Mouse (Mus musculus) midbrain, embryonic 11.5 days (tissue): ENCODE measurements at regions not wholly inside any gene's neighbourhood (a gene's known extent, or its start where the extent isn't known, plus 50 kb on each side); places are given as distances from the start of the nearest gene placed in this dataset.
A peak's percentile ranks its signal among the peaks of the same experiment; 100 is the strongest.

Experiments used
- ATAC-seq: fragments of 200-750 bp; cut with Nextera tagmentation; 2 replicates; pipeline ENCODE4 v1.8.0; 2017; ENCODE audit warnings: moderate TSS enrichment, moderate library complexity; ENCODE audit not compliant: low FRiP score
- DNase-seq: peaks from one replicate; pipeline ENCODE4 v3.0.0; 2015; ENCODE audit warnings: low spot score; ENCODE audit errors: missing footprints
- H3K27ac ChIP-seq: fragments of 300-500 bp; sonication (generic); 2 replicates; pipeline ENCODE4 v1.5.1; 2014; ENCODE audit warnings: low read depth, low read length
- H3K27me3 ChIP-seq: fragments of 300-500 bp; sonication (generic); 2 replicates; pipeline ENCODE4 v1.6.1; 2014; ENCODE audit warnings: mild to moderate bottlenecking, low read length, moderate library complexity, mixed read lengths; ENCODE audit not compliant: control insufficient read depth, insufficient read depth
- H3K36me3 ChIP-seq: fragments of 300-500 bp; sonication (generic); 2 replicates; pipeline ENCODE4 v1.6.1; 2014; ENCODE audit warnings: mild to moderate bottlenecking, low read length, moderate library complexity, mixed read lengths; ENCODE audit not compliant: control insufficient read depth, insufficient read depth
- H3K4me1 ChIP-seq: fragments of 300-500 bp; sonication (generic); 2 replicates; pipeline ENCODE4 v1.6.1; 2014; ENCODE audit warnings: low read length; ENCODE audit not compliant: control insufficient read depth, insufficient read depth
- H3K4me2 ChIP-seq: fragments of 300-500 bp; sonication (generic); 2 replicates; pipeline ENCODE4 v1.6.1; 2014; ENCODE audit warnings: mild to moderate bottlenecking, moderate library complexity
- H3K4me3 ChIP-seq: fragments of 300-500 bp; sonication (generic); 2 replicates; pipeline ENCODE4 v1.5.1; 2014; ENCODE audit warnings: low read depth, low read length
- H3K9ac ChIP-seq: fragments of 300-500 bp; sonication (generic); 2 replicates; pipeline ENCODE4 v1.6.1; 2014; ENCODE audit warnings: low read length
- H3K9me3 ChIP-seq: fragments of 300-500 bp; sonication (generic); 2 replicates; pipeline ENCODE4 v1.6.1; 2016; ENCODE audit warnings: low read length; ENCODE audit not compliant: control insufficient read depth
- WGBS: fragments of 180-500 bp; shearing (Covaris S2); extraction: QIAGEN DNeasy Blood & Tissue Kit; methylation state at CpG from one replicate; pipeline ENCODE4 v1.1.7; 2014; 5-methylcytosine and 5-hydroxymethylcytosine counted together

DNA sequence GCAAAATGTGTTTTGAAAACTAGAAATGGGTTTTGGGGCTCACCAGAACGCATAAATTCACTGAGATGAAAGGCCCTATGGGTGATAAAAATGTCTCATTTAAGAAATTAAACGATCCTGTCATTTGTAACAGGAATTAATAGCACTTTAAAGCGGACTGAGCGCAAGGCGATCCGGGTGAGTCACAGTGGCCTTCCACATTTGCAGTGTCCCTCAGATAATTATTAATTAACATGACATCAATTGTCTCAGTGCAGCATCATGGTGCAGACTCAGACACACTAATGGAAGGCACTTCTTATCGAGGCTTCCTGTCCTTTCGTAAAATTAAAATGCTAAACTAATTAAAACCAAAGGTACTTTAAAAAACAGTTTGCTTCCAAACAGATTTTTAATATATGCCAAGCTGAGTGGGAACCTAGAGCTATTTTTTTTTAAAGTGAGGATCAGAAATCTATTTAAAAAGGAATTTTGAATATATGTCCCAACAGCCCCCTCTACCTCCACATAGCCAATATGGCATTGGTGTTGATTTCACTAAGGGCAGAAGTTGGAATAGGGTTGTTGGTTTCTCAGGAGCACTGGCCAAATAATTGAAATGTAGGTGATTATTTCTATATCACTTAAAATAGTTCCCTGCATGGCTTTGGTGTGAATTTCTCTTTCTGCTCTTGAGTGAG, 262.0 kb upstream of the Id2 start:
- Histone ChIP-seq H3K4me2 (no peak overlapping the region), H3K27me3 (no peaks in the 10 kb centered on the region), H3K27ac (no peak overlapping the region), H3K9ac (no peak overlapping the region), H3K9me3 (no peaks in the 10 kb centered on the region), H3K36me3 (no peaks in the 10 kb centered on the region), H3K4me3 (no peak overlapping the region), H3K4me1 (no peaks in the 10 kb centered on the region)
- WGBS = 95% methylated on average over 8 of the region's 8 CpGs
- ATAC-seq (no peak), DNase-seq (peak; percentile 75)

DNA sequence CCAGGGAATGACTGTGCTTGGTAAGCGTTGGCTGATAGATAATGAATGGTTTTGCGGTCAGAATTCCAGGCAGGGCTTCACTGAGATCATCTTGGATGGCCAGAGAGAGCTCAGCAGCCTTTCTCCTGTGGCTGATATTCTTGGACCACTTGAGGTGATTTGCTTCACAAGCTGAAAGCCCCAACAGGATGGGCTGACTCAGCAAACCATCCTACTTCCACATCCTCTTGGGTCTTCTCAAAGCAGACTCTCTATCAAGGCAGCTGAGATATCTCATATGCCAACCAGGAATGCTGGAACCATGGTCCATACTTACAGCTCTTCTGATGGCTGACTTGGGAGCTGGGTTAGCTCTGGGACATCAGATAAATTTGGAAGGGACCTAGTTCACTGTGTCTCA, 259.8 kb upstream of the Id2 start:
- Histone ChIP-seq H3K4me1 (no peaks in the 10 kb centered on the region), H3K4me2 (no peak overlapping the region), H3K9ac (no peak overlapping the region), H3K4me3 (no peak overlapping the region), H3K27me3 (no peaks in the 10 kb centered on the region), H3K36me3 (no peaks in the 10 kb centered on the region), H3K27ac (no peak overlapping the region), H3K9me3 (no peaks in the 10 kb centered on the region)
- WGBS = 89% methylated on average over 2 of the region's 2 CpGs
- DNase-seq (peak; percentile 26), ATAC-seq (no peak)

DNA sequence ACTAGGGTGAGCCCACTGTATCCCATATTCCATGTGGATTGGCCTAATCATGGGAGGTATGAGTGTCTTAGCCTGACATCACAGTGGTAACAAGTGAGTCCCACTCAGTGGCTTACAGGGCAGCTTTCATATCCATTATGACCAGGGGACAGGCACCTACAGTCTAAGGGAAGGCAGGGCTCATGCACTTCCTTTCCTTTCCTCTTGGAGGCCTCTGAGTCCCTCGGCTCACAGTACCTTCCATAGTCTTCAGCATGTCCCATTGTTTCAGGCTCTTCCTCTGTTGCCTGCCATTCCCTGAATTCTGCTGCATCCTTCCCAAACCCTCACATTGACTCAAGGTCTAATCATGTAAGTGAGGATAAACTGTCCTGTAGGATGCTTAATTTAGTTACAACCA, 258.3 kb upstream of the Id2 start:
- H3K27ac ChIP-seq = no peak overlapping the region
- no peak overlapping the region for H3K9ac ChIP-seq
- no peaks in the 10 kb centered on the region for H3K36me3 ChIP-seq
- no peaks in the 10 kb centered on the region for H3K9me3 ChIP-seq
- H3K4me1 ChIP-seq = no peaks in the 10 kb centered on the region
- 44% methylated on average over 1 of the region's 1 CpGs for WGBS
- DNase-seq = no peak
- H3K27me3 ChIP-seq = no peaks in the 10 kb centered on the region
- no peak for ATAC-seq
- H3K4me2 ChIP-seq = no peak overlapping the region
- no peak overlapping the region for H3K4me3 ChIP-seq

DNA sequence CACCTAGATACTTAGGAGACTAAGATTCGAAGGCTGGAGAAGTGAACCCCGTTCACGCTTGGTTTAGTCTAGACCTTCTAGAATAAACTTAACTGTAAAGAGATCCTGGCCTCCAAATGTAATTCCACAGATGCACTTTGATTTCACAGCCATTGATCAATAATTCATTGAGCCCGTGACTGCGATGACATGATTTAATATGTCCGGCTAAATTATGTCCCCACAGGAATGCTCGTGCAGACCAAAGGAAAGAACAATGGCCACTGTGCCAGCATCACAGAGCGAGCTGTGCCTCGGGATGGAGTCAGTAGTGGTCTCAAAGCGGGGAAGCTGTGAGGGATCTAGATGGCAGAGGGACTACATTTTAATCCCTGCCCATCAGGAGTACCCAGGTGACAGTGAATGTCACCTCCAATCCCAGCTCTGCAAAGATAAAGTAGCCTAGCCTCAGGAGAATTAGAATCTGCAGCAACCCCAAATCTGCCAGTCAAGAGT, 256.5 kb upstream of the Id2 start:
- H3K27ac ChIP-seq = no peak overlapping the region
- no peaks in the 10 kb centered on the region for H3K36me3 ChIP-seq
- H3K9me3 ChIP-seq = no peaks in the 10 kb centered on the region
- H3K27me3 ChIP-seq = no peaks in the 10 kb centered on the region
- ATAC-seq (no peak), DNase-seq (no peak)
- no peak overlapping the region for H3K4me3 ChIP-seq
- no peak overlapping the region for H3K4me2 ChIP-seq
- no peaks in the 10 kb centered on the region for H3K4me1 ChIP-seq
- WGBS = 87% methylated on average over 10 of the region's 10 CpGs
- no peak overlapping the region for H3K9ac ChIP-seq

DNA sequence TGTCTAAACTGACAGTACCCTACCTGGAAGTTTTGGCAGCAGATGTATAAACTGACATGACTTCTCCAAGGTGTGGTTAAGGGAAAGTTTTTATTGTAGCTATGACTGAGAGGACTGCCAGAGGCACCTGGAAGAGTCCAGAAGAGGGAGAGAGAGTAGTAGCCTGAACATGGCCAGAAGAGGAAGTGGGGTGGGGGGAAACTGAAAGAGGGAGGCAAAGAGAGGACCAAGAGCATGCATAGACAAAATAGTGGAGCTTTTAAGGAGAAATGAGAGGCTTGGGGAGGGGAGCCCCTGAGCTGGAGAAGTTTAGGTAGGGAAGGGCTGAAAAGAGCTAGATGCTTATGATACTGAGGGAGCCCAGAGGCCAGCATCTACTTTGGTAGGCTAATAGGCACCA, 255.2 kb upstream of the Id2 start:
- no peak for ATAC-seq
- Histone ChIP-seq H3K4me1 (no peaks in the 10 kb centered on the region), H3K9me3 (no peaks in the 10 kb centered on the region), H3K4me2 (no peak overlapping the region), H3K36me3 (no peaks in the 10 kb centered on the region), H3K9ac (no peak overlapping the region), H3K27me3 (no peaks in the 10 kb centered on the region), H3K4me3 (no peak overlapping the region), H3K27ac (no peak overlapping the region)
- DNase-seq = peak; percentile 28

DNA sequence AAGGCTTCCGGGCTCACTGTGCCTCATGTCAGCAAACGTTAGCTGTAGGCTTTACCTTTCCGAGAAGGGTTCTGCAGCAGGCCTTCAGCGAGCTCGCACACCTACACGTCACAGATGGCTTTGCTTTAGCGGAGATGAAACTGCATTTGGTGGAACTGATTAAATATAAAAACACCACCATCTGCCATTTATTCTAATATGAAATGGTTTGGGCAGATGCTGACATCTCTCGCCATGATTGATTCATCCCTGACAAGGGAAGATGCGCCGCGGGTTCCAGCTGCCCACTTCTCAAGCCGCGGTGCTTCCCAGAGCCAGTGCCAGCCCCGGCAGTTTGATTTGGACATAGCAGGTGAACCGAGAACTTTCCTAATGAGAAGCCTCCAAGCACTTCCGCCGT, 247.4 kb upstream of the Id2 start:
- DNase-seq (peak; percentile 66), ATAC-seq (no peak)
- Histone ChIP-seq H3K9me3 (no peaks in the 10 kb centered on the region), H3K4me2 (no peak overlapping the region), H3K27me3 (no peaks in the 10 kb centered on the region), H3K9ac (no peak overlapping the region), H3K4me1 (no peaks in the 10 kb centered on the region), H3K36me3 (no peaks in the 10 kb centered on the region), H3K4me3 (no peak overlapping the region), H3K27ac (no peak overlapping the region)
- 82% methylated on average over 17 of the region's 17 CpGs for WGBS

DNA sequence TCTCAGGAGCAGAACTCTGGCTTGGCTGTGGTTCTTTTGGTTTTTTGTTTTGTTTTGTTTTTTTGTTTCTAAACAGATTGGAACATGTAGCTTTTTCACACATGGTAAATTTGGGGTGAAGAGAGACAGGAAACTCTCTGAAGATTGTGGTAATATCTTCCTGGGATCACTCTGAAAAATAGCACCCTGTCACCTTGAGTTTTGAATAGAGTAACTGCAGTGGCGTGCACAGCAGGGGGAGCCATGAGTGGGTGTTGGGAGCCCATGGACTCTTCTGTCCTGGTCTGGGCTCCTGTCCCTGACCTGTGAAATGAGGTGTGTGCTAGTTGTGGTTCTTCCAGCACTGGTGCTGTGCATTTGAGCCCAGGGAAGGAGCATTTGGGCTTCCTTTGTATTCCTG, 241.8 kb upstream of the Id2 start:
- 84% methylated on average over 1 of the region's 1 CpGs for WGBS
- Histone ChIP-seq H3K36me3 (no peaks in the 10 kb centered on the region), H3K27ac (no peak overlapping the region), H3K9ac (no peak overlapping the region), H3K27me3 (no peaks in the 10 kb centered on the region), H3K4me1 (no peaks in the 10 kb centered on the region), H3K4me3 (no peak overlapping the region), H3K9me3 (no peaks in the 10 kb centered on the region), H3K4me2 (no peak overlapping the region)
- DNase-seq (no peak), ATAC-seq (no peak)

DNA sequence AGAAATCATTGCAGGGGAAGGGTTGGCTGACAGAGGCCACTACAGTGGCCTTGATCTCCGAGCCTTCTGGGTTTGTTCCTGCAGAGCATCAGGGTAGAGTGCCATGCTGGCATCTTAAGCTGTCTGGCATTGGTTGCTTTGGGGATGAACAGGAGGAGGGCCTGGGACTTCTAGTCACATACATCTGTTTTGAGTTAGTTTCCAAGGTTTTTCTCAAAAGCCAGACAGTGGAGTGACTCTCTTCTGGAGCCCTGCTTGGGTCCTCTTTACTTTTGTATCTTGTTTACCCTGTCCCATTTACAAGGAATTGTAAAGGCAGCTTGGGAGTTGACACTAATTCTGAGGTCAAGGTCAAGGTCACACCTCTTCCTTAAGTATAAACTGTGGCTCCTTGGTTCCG, 239.0 kb upstream of the Id2 start:
- H3K27ac ChIP-seq = no peak overlapping the region
- no peak for ATAC-seq
- DNase-seq = peak; percentile 73

DNA sequence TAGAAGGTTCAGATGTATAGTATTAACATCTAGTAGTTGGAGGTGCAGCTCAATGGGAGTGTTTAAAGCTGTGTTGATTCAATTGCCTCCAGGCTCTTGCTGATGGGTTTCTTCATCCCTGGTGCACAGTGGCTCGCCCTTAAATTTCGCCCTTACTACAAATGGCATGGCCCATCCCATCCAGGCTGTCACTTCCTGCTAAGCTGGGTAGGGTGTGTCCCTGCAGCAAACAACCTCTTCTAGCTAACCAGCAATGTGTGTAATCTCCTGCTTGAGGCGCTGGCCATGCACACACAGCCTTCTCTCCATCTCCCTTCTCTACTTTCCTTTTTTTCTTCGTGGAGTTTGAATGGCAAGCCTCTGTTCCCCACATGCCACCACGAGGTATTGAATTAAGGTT, 238.1 kb upstream of the Id2 start:
- no peaks in the 10 kb centered on the region for H3K27me3 ChIP-seq
- 86% methylated on average over 5 of the region's 5 CpGs for WGBS
- H3K36me3 ChIP-seq = no peaks in the 10 kb centered on the region
- H3K9me3 ChIP-seq = no peaks in the 10 kb centered on the region
- no peak overlapping the region for H3K27ac ChIP-seq
- no peak overlapping the region for H3K4me3 ChIP-seq
- ATAC-seq = no peak
- no peak overlapping the region for H3K4me2 ChIP-seq
- no peaks in the 10 kb centered on the region for H3K4me1 ChIP-seq
- no peak overlapping the region for H3K9ac ChIP-seq
- DNase-seq = peak; percentile 45

More for the DNA sequence above, 239.0 kb upstream of the Id2 start:
- WGBS = 57% methylated on average over 2 of the region's 2 CpGs
- H3K4me2 ChIP-seq = no peak overlapping the region
- no peak overlapping the region for H3K4me3 ChIP-seq
- H3K9me3 ChIP-seq = no peaks in the 10 kb centered on the region
- H3K4me1 ChIP-seq = no peaks in the 10 kb centered on the region
- no peaks in the 10 kb centered on the region for H3K36me3 ChIP-seq
- no peaks in the 10 kb centered on the region for H3K27me3 ChIP-seq
- H3K9ac ChIP-seq = no peak overlapping the region
